Mouse (Mus musculus) mature B cell (primary cell): ENCODE data around the gene Btnl1.

Experiments
- in situ Hi-C: fragments of 300-500 bp; cut with MboI; formaldehyde crosslinking; loops from 2 replicates; pipeline ENCODE4 v1.14.3; 2019

The Btnl1 gene

GRCm38 (mm10) chr17:34376847-34377246, at the start of gene Btnl1:
Btnl1 (plus strand) TSS chr17:34377132.
- in situ Hi-C loops, result no loop called here

- in situ Hi-C loops, result no loop called here
Observed at GRCm38 (mm10) chr17:34329807-34330206, 47.1 kb upstream of the Btnl1 start.

GRCm38 (mm10) chr17:34331200-34331599, 45.7 kb upstream of the Btnl1 start:
- in situ Hi-C loops, result no loop called here

- in situ Hi-C loops, result no loop called here
Observed at GRCm38 (mm10) chr17:34340619-34341402, 36.1 kb upstream of the Btnl1 start.

- in situ Hi-C loops, result no loop called here
Observed at GRCm38 (mm10) chr17:34344882-34345281, 32.0 kb upstream of the Btnl1 start.

- in situ Hi-C loops, result no loop called here
Observed at GRCm38 (mm10) chr17:34345486-34345885, 31.4 kb upstream of the Btnl1 start.

- in situ Hi-C loops, result no loop called here
Observed at GRCm38 (mm10) chr17:34346041-34346440, 30.9 kb upstream of the Btnl1 start.

GRCm38 (mm10) chr17:34347606-34348308, 29.2 kb upstream of the Btnl1 start:
- in situ Hi-C loops, result no loop called here

- in situ Hi-C loops, result no loop called here
Observed at GRCm38 (mm10) chr17:34349429-34349828, 27.5 kb upstream of the Btnl1 start.

- in situ Hi-C loops, result loop anchor here (10.0 kb wide), 1 partner anchor 110 kb away; no protein-coding TSS in a partner anchor
Observed at GRCm38 (mm10) chr17:34354539-34354938, 22.4 kb upstream of the Btnl1 start, which contains the start of gene Btnl2. Btnl2 (plus strand) TSS chr17:34354822.

- in situ Hi-C loops, result loop anchor here (10.0 kb wide), 1 partner anchor 110 kb away; no protein-coding TSS in a partner anchor
Observed at GRCm38 (mm10) chr17:34354940-34355339, 22.0 kb upstream of the Btnl1 start.

GRCm38 (mm10) chr17:34362954-34363546, 13.9 kb upstream of the Btnl1 start:
- in situ Hi-C loops, result no loop called here

- in situ Hi-C loops, result no loop called here
Observed at GRCm38 (mm10) chr17:34363676-34364310, 13.1 kb upstream of the Btnl1 start.

GRCm38 (mm10) chr17:34365031-34365430, 11.9 kb upstream of the Btnl1 start:
- in situ Hi-C loops, result no loop called here

- in situ Hi-C loops, result no loop called here
Observed at GRCm38 (mm10) chr17:34370563-34370962, 6.4 kb upstream of the Btnl1 start.

- in situ Hi-C loops, result no loop called here
Observed at GRCm38 (mm10) chr17:34373055-34373709, 3.8 kb upstream of the Btnl1 start.

GRCm38 (mm10) chr17:34377450-34378209, 698 bp downstream of the Btnl1 start:
- in situ Hi-C loops, result no loop called here

- in situ Hi-C loops, result no loop called here
Observed at GRCm38 (mm10) chr17:34378716-34379115, 1.8 kb downstream of the Btnl1 start.

- in situ Hi-C loops, result no loop called here
Observed at GRCm38 (mm10) chr17:34379451-34379850, 2.5 kb downstream of the Btnl1 start.

- in situ Hi-C loops, result no loop called here
Observed at GRCm38 (mm10) chr17:34381876-34382275, 4.9 kb downstream of the Btnl1 start.

- in situ Hi-C loops, result no loop called here
Observed at GRCm38 (mm10) chr17:34383212-34383611, 6.3 kb downstream of the Btnl1 start.
